Mouse (Mus musculus) right cerebral cortex, adult 2 months (tissue): ENCODE results near the gene Kcnma1.

ENCODE experiments used
- DNase-seq, 2 experiments: peaks; one replicate each; pipeline ENCODE4 v3.0.0; 2021 to 2022; ENCODE audit warnings: low spot score in 2 of 2

Kcnma1 gene

DNA sequence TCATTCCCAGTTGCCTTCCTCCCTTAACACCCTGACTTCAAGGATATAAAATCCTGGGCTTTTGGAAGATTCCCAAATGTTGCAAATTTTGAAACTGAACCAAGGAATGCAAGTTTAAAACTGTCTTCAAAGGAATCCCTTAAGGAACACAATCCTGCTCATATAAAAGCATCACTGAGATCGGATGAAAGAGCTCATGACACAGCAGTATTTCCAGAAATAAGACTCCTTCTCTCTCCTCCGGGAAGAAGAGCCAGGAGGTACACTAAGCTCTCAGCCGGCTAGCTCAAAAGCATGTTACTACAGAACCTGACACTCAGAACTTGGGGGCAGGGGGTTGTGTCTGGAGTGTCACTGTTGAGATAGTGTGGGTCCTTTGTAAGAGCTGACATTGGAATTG is 325.8 kb downstream of the Kcnma1 start:
- no peak for DNase-seq

- DNase-seq, result peak in 1 of 2 experiments; percentile 23
Measured at GRCm38 (mm10) chr14:23684463-23685066, 329.7 kb downstream of the Kcnma1 start.

GRCm38 (mm10) chr14:23682758-23683157 is 331.5 kb downstream of the Kcnma1 start:
- DNase-seq, result no peak

GRCm38 (mm10) chr14:23679378-23679777 is 334.9 kb downstream of the Kcnma1 start:
- DNase-seq, result no peak

DNA sequence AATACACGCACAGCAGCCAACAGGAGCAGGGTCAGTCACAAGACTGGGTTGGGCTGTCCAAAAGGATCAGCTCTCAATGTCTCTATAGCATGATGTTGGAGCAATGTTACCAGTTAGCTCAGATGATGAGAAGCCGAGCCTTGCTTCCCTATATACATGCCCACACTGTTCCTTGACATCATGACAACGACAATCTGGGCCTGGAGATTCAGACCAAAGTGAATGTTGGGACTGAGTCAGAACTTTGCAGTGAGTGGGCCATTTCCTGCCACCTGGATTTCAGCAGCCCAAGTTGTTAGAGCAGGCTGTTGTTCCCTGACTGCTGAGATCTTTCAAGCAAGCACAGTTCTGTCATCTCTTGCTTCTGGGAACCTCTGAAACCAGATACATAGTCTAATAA is 347.9 kb downstream of the Kcnma1 start:
- DNase-seq, result peak; percentile 57 to 68

DNA sequence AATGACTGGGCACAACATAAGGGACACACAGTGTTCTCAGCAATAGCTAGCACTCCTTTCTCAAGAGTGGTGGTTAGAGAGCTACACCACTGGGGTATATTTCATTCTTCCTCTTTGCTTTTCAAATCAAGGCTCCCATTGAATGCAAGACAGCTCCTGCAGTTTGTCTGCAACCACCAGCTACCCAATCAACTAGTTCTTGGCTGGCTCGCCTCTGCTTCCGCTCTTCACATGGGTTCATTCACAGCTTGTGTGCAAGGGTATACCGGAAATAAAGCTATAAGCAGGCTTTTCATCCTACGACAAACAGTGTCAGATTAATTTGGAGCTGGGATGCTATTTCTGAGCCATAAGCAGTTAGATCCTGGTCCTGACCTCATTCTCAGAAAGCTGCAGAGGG is 362.6 kb downstream of the Kcnma1 start:
- DNase-seq, result peak in 1 of 2 experiments; percentile 57

GRCm38 (mm10) chr14:23650126-23650525 is 364.2 kb downstream of the Kcnma1 start:
- no peak for DNase-seq

DNA sequence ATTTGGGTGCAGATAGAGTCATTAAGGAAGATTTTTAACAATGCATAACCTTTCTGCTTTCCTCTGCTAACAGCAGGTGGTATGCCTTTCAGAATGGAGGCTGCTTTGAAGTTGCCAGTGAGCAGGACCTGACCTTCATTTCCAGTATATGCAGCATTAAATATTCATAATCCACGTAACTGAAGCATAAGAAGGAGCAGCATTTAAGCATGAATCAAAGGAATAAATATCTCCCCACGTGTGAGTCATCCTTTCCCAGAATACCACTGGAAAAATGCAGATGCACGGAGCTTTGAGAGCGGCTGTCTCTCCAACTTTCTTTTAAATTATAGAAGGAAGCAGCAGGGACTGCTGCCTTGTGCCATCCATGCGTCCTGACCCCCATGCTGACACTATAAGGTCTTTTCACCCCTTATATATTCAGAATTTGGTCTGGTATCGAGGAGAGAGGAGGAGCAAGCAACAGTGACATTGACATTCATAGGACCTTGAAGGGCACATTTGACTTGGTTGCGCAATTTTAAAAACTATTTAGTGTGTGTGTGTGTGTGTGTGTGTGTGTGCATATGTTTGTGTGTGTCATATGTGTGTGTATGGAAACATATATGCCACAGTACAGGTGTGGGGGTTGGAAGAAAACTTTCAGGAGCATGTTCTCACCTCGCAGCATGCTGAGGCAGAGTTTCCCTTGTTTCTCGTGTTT is 368.8 kb downstream of the Kcnma1 start:
- DNase-seq, result peak in 1 of 2 experiments; percentile 62

GRCm38 (mm10) chr14:23643162-23643561 is 371.1 kb downstream of the Kcnma1 start:
- no peak for DNase-seq

- peak in 1 of 2 experiments; percentile 30 for DNase-seq
Measured at GRCm38 (mm10) chr14:23640665-23641064, 373.6 kb downstream of the Kcnma1 start.

- no peak for DNase-seq
Measured at GRCm38 (mm10) chr14:23638078-23638695, 376.1 kb downstream of the Kcnma1 start.

DNA sequence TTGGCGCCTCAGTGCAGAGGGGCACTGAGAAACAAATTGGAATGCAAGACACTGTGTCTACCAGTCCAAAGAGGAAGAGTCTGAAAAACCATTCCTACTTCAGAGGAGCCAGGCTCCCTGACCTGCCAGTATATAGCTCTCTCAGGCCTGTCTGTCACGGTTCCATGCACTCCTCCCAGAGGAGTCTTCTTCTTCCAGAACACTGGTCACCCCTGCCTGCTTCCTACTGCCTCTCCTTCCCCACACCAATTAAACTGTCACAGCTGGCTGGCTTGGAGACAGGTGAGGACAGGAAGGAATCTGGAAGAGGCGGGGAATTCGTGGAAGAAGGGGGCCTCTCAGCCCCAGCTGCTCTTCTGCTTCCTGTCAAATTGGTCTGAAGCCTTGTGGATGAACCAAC is 378.4 kb downstream of the Kcnma1 start:
- no peak for DNase-seq

DNA sequence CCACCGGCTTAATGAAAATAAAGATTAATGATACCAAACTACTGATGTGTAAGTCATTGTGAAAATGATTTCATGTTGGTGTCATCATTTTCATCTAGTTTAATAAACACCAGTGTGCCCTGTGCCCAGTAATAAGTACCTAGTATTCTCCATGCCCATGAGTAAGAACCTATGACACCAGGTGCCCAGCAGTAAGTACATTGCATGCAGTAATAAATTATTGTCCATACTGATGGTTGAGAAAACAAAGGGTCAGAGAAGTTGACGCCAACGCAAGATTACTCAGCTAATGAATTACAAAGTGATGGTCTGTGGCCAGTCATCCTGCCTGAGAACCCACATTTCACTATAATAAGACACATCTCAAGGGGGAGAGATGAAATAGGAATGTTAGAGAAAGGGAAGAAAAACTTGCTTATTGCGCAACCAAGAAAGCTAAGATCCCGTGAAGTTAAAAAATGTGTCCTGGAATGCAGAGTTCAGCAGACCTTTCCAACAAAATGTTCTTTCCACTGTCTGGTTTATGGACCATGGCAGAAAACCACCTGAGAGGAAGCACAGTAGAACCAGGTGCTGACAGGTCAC is 381.2 kb downstream of the Kcnma1 start:
- DNase-seq, result no peak

- no peak for DNase-seq
Measured at GRCm38 (mm10) chr14:23626925-23627324, 387.4 kb downstream of the Kcnma1 start.

- no peak for DNase-seq
Measured at GRCm38 (mm10) chr14:23626114-23626513, 388.2 kb downstream of the Kcnma1 start.

DNA sequence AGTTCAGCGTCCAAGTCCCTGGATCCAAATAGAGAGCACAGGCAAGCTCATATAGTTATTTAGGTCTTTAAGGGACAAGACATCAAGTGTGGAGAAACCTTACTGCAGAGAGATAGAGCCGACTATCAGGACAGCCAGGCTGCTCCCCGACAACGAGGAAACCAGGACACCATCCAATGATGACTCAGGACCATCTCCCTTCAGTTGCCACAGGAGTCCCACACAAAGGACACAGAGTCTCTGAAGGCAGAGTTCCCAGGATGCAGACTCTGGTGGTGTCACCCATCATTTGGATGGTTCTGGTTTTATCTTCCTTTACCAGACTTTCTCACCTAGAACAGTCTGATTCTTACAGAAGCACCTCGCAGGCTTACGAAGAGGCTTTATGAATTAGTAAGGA is 388.9 kb downstream of the Kcnma1 start:
- no peak for DNase-seq

DNA sequence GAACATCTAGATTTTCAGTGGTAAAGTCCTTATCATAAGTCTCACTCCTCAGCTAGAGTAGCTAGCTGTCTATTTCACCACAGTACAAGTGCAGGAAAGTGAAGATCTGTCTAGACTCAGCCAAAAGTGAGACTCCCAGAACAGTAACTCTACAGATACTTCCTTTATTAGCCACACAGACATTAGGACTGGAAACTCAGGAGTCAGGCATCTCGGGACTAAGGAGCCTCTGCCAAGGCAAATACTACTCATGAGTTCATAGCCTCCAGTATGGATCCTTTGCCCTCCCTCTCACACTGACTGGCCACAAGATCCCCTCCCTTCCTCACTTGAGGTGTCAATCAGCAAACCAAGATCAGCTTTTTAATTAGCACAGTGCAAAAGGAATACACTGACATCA is 389.8 kb downstream of the Kcnma1 start:
- no peak for DNase-seq

- no peak for DNase-seq
Measured at GRCm38 (mm10) chr14:23620685-23621084, 393.6 kb downstream of the Kcnma1 start.

GRCm38 (mm10) chr14:23618973-23619372 is 395.3 kb downstream of the Kcnma1 start:
- no peak for DNase-seq

DNA sequence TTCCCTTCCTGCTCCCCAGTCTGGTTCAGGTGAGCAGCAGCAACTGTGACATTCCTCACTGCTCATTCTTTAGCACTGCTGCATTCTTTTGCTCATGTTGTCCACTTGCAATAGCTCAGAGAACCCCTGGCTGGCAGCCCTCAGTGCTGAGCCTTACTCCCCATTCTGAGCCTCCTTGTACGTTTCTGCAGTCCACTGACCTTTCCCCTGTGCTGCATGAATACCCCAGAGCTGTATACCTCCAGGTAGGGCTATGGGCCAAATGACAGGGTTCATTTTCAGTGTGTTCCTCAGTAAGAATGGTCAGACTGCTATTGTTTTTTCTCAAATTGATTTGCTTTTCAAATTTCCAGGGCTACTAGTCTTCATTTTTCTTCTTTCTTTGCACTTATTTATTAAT is 396.2 kb downstream of the Kcnma1 start:
- DNase-seq, result no peak

DNA sequence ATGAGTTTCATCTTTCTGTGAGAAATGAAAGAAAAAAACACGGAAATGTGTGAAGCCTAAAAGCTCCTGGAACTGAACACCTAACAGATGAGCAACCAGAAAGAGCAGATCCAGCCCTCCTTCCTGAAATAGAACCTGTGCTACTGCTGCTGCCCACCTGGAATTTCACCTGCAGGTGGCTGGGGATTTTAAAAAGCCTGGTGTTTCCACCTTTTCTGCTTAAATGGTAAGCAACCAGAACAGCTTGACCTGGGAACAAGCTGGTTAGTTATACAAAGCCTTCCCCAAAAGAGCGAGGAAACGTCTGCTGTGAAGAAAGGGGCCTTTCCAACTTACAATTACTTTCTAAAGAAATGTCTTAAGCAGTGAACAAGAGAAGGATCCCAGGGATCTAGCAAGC is 404.2 kb downstream of the Kcnma1 start:
- no peak for DNase-seq

DNA sequence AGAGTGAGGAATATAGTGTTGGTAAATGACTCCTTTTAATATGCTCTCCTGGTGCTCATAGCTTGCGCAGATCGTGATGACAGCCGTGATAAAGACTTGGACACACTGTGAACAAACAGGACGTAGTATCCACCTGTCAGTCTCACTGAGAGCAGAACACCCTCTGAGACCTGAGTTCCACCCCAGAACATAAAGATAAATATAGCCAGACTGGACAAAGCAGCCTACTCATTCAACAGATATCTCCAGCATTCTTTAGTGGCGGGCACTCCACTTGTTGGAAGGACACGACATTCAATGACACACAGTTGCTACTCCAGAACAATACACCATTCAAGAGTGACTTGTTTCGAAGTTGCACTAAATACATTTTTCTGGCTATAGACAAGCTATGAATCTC is 408.6 kb downstream of the Kcnma1 start:
- DNase-seq, result no peak

DNA sequence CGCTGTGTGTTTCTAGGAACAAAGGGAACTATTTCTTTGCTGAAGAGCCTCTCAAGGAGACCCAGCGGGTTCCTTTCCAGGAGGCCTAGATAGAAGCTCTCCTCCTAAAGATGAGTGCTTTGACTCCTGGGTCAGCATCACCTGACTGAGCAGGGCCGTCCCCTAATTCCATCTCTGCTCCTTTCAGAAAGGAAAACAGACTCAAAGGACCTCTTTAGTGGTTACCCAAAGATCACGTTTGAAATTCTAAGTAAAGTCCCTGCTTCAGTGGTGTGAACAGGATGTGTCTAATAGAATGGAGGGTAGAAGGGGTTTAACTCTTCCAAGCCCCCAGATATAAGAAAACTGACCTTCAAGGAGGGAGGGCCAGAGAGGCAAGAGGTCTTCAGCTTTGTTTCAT is 411.4 kb downstream of the Kcnma1 start:
- DNase-seq, result no peak
